Mouse (Mus musculus) erythroblast, adult 5-6 weeks (primary cell): ENCODE measurements around the gene Aym1. TPM values are rescaled to one million over a fixed set of nuclear protein-coding genes. Genes with fewer than 3 reads are reported as not detected.
"Not testable (repeated sequence)": the region's sequence is repeated elsewhere in the genome, so short reads cannot be mapped to it uniquely, and the experiment has no call there.

Experiments used
- ATAC-seq: replicated peaks from 2 replicates; pipeline ENCODE4 v1.8.0; 2016; ENCODE audit warnings: moderate number of reproducible peaks, mild to moderate bottlenecking, moderate TSS enrichment, inconsistent platforms; ENCODE audit not compliant: poor library complexity, low FRiP score, severe bottlenecking
- total RNA-seq, 2 experiments: library from RNA; stranded (forward) in 1 of 2; stranded (reverse) in 1 of 2; fragments of 150-400 nt in 1 of 2; fragments of 200-764, 138-1000 nt in 1 of 2; gene quantifications; 2 replicates each; pipeline versions ENCODE4 v1.2.3 to v1.2.4; 2015 to 2017; ENCODE audit warnings: low replicate concordance in 2 of 2

The Aym1 gene
- not detected in 2 replicates for total RNA-seq (2015; ENCODE audit: low replicate concordance)
- total RNA-seq (2017; ENCODE audit: low replicate concordance), result not detected in 2 replicates

DNA sequence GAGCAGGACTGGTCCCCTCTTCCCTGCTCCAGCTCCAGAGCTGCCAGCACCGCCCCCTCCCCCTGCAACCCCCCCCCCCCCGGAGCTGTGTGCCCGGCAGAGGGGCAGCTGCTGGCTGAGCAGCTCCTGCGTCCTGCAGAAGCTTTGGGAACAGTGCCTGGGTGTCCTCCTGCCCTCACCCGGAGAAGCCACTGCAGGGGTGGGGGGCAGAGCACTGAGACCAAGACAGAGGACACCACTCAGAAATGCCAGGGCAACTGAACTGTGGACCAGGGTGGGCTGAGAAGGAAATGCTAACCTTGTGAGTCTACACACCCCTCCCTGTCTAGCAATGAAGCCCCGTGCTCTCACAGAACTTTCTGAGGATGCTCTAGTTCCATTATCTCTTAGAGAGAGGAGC lies at the start of gene Aym1:
Gene Aym1 (plus strand): TSS at position 109 of the 400 bp plus-strand sequence.
- no peak for ATAC-seq

DNA sequence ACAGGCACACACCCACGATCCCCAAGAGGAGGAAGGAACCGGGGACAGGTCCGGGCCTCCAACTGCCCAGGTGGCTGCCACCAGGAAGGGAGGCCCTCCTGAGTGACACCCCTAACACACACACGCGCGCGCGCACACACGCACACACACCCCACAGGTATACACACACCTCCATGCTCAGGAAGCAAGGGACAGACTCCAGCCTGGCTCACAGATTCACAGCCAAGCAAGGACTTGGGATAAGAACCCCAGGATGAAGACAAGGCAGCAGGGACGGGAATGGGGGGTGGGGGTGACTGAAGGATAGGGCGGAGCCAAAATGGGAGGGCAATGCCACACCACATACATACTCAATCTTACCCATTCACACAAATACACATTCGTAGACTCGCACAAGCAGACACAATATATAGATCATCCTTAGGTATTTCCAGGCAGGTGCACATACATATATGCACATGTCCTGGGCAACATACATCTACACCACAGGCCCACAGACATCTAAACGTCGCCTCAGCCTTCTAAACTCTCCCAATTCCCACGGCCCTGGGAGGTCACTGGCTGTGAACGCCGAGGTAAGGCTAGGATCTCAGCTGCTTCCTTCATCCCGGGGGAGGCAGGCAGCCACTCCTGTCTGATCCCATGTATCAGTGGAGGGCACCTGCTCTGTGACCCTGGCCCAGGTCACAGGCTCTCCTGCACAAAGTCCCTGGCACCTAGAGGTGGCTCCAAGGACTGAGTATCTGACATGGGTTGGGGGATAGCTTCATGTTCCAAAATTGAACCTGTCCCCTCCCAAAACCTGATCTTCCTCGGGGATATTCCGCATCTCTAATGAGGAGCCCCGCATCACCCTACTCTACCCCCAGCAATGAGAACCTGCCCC lies 47.4 kb upstream of the Aym1 start:
- ATAC-seq, result no peak

DNA sequence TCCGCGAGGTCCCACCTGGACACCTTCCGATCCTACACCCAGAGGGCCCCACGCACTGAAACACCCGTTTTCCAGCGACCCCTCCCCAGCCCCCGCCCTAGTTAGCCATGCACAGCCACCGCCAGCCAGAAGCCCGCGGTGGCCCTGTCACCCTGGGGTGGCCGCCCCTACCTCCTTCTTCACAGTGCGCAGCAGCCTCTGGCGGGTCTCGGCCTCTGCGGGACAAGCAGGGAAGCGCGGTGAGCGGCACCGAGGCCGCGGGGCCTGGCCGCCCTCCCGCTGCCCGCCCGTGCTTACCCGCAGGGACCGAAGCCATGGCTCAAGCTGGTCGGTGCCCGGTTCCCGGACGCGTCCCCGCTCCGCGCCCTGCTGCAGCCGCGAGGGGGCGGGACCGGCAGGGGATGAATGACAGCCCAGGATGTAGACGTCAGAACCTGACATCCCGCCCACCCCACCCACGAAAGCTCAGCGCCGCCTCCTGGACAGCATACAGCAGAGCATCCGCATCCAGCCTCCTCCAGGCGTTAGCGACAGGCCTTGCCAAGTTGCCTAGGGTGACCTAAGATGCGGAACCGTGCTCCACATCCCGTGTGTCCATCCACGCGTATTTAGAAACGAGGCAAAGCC lies 46.6 kb upstream of the Aym1 start, which contains the start of gene Sgsm1:
Gene Sgsm1 (minus strand): TSS at position 410 of the 627 bp plus-strand sequence.
- no peak for ATAC-seq

DNA sequence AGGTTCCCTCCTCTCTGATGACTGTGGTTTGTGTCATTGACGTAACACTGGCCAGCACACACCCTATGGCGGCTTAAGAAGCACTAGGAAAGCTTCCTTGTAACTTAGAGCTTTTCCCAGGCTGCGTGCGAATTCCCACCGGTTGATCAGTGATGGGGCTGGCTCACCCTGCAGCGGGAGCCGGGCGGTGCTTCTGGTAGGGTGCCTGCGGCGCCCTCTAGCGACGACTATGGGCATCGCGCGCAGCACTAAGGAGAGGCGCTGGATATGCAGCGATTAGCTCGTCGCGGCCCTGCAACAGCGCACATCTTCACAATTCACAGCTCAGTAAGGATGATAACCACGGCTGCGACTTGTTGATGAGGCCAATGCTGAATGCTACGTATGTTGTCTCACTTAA lies 43.1 kb upstream of the Aym1 start:
- ATAC-seq, result no peak

DNA sequence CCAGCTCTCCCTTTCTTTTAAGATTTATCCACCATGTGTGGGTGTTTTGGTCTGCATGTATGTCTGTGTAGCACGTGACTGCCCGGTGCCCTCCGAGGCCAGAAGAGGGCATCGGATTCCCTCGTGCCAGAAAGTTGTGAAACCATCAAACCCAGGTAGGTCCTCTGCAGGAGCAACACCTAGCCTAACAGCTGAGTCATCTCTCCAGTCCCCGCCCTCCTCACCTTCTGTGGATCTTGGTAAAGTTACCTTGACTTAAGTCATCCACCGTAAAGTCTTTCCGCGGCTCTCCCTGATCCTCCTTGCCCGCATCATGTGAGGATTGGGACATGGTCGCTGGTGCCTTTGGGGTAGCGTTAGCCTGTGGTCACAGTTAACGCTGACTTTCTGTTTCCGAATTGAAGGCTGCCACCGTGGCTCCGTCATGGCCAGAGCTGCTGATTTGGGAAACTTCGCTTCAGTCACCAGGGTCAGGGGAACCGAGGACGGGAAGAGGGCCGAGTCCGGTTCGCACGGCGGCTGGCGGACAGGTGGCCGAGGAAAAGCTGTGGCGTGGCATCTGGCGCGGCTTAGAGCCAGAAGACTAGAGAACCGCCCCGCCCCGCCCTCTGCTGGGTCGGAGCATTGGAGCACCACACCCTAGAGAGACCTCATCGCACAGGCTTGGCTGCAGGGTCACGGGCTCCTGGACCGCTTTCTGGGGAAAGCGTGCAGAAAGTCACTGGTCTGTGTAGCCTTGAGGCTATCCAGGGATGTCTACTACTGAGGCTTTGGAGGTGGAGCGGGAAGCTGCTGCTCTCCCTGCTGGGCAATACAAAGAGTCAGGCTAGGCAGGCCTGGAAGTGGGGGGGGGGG lies 33.1 kb upstream of the Aym1 start:
- ATAC-seq, result no peak

DNA sequence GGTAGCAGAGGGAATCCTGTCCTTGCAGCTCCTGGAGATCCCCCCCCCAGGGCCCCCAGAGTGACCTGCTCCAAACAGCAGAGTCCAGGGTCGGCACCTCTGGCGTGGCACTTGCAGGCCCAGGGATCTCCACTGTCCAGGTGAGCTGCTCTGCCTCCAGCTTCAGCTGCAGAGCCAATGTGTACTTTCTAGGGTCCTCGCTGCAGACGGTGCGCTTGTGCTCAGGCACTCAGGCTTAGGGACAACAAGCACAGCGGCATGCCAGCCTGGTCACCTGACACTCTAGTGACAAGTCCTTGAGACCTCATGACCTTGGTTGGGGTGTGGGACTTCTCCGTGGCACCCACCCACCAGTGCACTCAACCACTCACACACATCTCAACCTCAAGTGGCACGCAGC lies 27.6 kb upstream of the Aym1 start:
- ATAC-seq, result no peak

DNA sequence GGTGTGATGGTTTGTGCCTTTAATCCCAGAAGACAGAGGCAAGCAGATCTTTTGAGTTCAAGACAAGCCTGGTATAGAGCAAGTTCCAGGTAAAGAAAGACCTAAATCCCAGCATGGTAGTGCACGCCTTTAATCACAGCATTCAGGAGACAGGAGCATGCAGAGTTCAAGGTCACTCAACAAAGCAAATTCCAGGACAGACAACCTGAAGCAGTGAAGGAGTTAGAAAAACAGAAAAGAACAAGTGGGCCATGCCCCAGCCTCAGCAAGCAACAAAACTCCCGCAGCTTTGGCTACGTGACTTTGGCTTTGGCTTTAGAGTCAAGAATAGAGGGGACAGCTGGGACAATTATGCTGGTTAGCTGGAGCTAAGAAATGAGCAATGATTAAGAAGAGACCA lies 26.9 kb upstream of the Aym1 start:
- ATAC-seq, result no peak

DNA sequence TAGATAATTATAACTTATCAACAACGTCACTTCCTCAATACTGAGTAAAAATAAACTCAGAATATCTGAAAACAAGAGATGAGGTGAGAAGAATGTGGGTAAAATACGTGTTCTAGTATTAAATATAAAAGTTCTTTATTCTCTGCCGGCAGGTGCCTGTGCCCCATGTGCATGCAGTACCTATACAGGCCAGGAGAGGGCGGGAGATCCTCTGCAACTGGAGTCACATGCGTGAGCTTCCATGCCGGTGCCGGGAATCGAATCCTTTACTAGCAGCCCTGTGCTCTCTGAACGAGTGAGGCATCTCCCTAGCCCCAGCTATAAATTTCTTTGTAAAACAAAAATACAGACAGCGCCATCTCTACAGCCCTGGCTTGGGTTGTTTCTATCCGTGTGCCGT lies 24.9 kb upstream of the Aym1 start:
- ATAC-seq, result no peak

DNA sequence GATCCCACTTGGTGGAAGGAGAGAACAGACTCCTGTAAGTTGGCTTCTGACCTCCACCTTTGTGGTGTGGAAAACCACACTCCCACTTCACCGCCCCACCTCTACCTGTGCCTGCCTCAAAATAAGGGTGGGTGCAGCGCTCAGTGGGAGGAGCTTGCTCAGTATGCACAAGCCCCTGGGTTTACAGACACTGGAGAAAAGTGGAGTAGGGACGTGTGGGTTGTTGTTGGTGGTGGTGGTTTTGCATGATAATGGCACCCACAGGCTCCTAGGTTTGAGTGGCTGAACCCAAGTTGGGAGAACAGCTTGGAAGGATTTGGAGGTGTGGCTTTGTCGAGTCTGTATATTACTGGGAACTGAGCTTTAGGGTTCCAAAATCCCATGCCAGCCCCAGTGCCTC lies 24.2 kb upstream of the Aym1 start:
- no peak for ATAC-seq

DNA sequence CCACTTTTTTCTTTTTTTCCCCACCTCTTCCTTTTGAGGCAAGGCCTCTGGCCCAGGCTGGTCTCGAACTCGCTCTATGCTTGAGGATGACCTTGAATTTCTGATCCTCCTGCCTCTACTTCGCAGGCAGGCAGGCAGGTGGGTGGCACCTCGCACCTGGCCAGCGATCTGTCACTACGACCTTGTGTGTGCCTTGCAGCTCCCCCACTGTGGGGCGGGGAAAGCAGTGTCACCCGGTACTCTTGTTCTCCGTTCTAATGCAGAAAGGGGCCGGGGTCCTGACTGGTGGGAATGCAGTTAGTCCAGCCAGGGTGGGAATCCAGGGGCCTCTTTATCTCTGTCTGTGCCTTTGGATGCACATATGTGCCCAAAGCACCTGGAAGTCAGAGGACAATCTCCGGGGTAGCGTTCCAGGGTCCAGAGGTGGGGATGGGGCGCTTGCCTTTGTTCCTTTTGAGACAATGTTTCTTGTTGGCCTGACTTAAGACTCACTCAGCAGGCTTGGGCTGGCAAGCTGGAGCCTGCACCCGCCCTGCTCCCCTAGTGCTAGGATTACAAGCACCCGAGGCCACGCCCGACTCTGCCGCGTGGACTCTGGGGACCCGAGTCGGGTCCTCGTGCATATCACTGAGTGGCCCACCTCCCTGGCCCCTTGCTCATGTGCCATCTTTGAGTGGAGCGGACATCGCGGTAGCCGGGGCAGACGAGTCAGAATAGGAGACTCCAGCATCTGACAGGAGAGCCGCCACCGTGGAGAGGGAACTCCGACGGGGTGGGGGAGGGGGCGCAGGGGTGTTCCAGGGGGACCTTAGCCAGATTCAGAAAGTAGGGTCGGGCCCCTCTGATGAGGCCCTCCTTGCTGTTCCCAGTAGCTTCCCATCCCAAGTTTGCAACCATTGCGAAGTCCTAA lies 22.2 kb upstream of the Aym1 start:
- no peak for ATAC-seq

DNA sequence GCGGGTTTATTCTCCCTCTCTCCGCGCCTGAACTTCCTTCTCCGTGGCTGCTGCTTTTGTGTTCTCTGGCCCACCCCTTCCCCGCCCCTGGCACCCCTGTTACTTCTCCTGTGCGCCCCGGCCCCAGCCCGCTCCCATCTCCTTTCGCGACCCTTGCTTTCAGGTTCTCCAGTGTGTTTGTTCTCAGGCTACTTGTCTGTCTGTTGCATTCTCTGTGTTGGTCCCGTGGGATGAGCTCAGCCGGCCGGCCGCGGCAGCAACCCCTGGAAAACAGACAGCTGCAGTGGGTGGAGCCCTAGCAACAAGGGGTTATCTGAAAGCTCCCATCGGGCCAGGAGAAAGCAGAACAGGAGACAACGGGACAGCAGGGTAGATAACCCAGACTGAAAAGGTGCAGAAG lies 21.4 kb upstream of the Aym1 start:
- ATAC-seq, result no peak

DNA sequence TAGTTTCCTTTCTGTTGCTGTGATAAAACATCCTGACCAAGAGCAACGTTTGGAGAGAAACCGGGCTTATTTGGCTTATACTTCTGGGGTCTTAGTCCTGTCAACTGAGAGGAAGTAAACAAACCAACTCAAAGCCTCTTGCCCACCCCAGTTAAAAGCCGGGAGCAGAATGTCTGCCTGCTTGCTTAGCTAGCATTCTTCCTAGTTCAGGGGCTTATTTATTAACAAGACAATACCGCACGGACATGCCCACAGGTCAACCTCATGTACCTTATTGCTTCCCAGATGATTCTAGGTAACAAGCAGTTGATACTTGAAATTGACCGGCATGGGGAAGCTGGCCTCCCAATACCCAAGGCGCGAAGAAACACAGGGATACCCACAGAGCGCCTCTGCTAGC lies 20.8 kb upstream of the Aym1 start:
- no peak for ATAC-seq

DNA sequence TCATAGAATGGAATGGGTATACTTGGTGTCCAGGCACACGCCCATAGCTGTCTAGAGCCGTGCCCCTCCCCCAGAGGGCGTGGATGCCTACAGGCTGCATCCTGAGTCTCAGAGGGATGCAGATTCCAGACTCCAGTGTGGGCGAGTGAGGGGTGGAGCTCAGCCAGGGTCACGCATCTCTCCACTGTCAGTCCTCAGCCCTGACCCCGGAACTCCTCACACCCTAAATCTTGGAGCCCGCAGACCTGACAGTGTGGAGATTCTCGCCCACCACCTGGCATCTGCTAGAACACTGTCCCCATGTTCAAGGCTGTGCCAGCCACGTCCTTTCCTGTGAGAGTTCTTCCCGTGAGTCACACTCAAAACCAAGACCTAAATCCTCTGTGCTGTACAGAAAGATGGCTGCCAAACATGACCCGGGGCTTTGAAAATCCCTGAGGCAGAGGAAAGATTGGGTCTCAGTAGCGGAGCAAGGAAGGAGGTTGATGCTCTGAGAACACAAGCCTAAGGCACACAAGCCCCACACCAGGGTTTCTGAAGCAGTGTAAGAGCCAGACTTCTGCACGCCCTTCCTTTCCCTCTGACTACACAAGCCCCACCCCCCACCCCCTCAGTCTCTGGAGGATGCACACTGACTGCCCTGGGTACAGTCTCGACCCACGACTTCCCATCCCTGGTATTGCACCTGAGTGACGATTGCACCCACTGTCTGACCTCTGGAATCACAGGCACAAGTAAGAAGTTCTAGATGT lies 12.3 kb upstream of the Aym1 start:
- ATAC-seq, result no peak

DNA sequence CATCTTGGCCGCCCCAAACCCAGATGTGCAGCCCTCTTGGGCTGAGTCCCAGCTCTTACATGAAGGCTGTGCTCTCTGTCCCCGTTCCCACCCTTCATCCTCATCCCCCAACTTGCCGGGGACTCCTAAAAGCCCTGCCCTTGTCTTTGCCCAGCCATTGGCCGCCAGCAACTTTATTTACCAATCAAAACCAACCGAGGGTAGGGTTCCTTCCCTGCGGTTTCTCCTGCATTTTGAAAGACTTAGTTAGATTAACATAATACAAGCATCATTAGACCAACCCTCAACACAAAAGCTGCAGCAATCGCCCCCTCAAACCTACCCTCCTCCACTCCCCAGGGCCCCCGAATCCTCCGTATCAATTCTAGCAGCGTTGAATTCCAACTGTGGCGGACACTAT lies 11.3 kb upstream of the Aym1 start:
- no peak for ATAC-seq

DNA sequence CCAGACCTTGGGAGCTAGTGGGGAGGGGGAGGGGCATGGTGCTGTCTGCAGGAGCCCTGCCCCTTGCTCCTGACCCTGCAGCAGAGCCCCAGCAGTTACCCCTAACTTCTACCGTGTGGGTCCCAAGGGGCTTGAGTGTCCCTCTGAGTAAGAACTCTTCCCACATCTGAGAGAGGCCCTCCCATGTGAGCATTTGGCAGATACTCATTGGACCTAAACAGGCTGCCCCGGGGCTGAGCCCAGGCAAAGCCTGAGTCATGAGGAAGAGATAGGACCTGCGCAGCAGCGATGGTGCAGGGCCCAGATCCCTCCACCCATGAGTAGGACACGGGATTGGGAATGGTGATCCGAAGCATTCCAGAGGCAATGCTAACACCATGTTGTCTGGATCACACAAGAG lies 10.4 kb upstream of the Aym1 start:
- not testable (repeated sequence) for ATAC-seq

DNA sequence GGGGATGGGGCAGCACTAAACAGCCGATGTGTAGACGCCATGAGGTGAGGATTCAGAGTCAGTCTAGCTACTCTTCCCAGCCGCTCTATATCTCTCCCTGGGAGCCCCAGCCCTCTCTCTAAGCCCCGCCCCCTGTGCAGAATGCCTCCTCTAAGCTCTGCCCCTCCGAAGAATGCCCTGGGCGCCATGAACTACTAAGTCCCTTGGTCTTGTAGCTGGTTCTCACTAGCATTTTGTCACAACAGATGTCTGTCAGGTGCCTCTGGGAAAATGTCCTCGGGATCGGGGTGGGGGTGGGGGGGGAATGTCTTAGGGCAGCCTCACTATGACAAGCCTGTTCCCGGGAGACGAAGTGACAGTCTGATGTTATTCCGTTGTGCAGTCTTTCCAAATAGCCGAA lies 9.5 kb upstream of the Aym1 start:
- no peak for ATAC-seq

DNA sequence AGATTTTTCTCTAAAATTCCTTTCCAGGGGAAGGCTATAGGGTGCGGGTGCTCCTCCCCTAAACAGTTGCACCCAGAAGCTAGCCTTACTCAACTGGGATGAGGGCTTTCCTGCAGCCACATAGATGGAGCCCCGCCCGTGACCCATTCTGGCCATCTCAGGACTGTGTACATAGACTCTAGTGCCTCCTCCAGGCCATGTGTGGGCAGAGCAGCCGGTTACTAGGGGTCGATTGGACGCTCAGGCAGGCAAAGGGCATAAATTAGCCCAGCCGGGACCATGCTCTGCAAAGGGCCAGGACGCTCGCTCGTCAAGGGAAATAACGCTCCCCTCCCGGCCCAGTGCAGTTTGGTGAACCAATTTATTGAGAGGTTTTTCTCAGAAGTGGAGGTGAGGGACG lies 8.5 kb upstream of the Aym1 start:
- ATAC-seq, result no peak

DNA sequence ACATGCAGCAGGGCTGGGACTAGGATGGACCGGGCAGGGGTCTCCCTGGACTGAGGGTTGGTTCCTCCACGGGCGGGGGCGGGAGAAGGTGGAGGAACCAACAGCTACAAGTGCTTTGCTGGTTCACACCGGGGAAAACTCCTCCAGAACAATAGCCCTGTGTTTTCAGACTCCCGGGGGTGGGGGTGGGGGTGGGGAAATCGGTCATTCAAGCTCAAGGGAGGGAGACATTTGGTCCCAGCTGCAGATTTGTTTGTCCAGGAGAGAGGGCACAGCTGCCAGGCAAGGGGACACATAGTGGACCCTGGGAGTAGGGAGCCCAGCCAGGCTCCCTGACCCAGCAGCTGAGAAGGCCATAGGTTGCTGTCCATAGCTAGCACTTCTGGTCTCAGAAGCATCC lies 7.9 kb upstream of the Aym1 start:
- ATAC-seq, result no peak

DNA sequence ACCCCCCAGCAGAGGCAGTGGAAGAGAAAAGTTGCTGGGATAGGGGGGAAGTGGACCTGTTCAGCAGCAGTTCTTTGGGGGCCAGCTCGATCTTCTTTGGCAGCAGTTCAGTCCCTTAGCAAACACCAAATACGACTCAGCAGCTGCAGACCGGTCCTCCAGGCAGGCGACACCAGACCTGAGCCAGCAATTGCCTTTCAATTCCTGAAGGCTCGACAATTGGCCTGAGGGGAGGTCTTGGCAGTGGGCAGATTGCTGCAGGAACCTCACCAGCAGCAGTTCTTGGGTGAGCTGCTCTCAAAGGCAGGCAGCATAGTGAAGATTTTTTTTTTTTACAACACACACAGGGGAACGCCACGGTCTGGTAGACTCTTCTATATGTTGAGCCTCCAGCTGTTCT lies 7.3 kb upstream of the Aym1 start:
- ATAC-seq, result no peak
